Mouse (Mus musculus): Measurements from ENCODE around the gene Pcp4. TPM values are rescaled to one million over a fixed set of nuclear protein-coding genes. Genes with fewer than 3 reads are reported as not detected.
A peak's percentile ranks its signal among the peaks of the same experiment; 100 is the strongest.

Gene Pcp4
- polyA plus RNA-seq, 1 experiment from 2014 or later = 177 TPM

GRCm38 (mm10) chr16:96491530-96491929, 24.1 kb downstream of the Pcp4 start:
- no peaks in the 10 kb centered on the region for H3K9me3 ChIP-seq

GRCm38 (mm10) chr16:96494079-96494478, 26.7 kb downstream of the Pcp4 start:
- Histone ChIP-seq H3K4me2 (replicated peaks) (no peak overlapping the region), H3K4me1 (replicated peaks) (peaks cover 26% of the 10 kb centered on the region), H3K36me3 (no peaks in the 10 kb centered on the region), H3K4me3 (replicated peaks) (no peak overlapping the region), H3K9ac (replicated peaks) (no peak overlapping the region), H3K27ac (no peak overlapping the region), H3K9me3 (no peaks in the 10 kb centered on the region), H3K27me3 (no peaks in the 10 kb centered on the region)
- 81% methylated on average over 6 of the region's 6 CpGs for WGBS
- no peak for ATAC-seq

More at GRCm38 (mm10) chr16:96491530-96491929, 24.1 kb downstream of the Pcp4 start:
- peak; percentile 82 for ATAC-seq
- H3K4me3 ChIP-seq (replicated peaks) = no peak overlapping the region
- H3K36me3 ChIP-seq = no peaks in the 10 kb centered on the region
- WGBS = 47% methylated on average over 3 of the region's 3 CpGs
- H3K4me1 ChIP-seq (replicated peaks) = peaks cover 29% of the 10 kb centered on the region
- H3K27ac ChIP-seq = peak overlapping the region; percentile 56
- no peak overlapping the region for H3K4me2 ChIP-seq (replicated peaks)
- no peaks in the 10 kb centered on the region for H3K27me3 ChIP-seq
- H3K9ac ChIP-seq (replicated peaks) = no peak overlapping the region

- H3K4me1 ChIP-seq (replicated peaks) = peaks cover 23% of the 10 kb centered on the region; the same call in 1 of the 2 replicates
- peak; percentile 67; the same call in 1 of the 2 replicates for ATAC-seq
- H3K36me3 ChIP-seq = no peaks in the 10 kb centered on the region
- no peak overlapping the region for H3K9ac ChIP-seq (replicated peaks)
- H3K9me3 ChIP-seq = no peaks in the 10 kb centered on the region
- H3K27me3 ChIP-seq = no peaks in the 10 kb centered on the region
- H3K4me2 ChIP-seq (replicated peaks) = no peak overlapping the region
- 0 out of 2 replicates have a peak overlapping the region, but pooled peaks have one; percentile 11 for H3K27ac ChIP-seq
- no peak overlapping the region for H3K4me3 ChIP-seq (replicated peaks)
- WGBS = 71% methylated on average over 7 of the region's 7 CpGs
Measured at GRCm38 (mm10) chr16:96498951-96499350, 31.5 kb downstream of the Pcp4 start.

GRCm38 (mm10) chr16:96501241-96501640, 33.8 kb downstream of the Pcp4 start:
- Histone ChIP-seq H3K9ac (replicated peaks) (no peak overlapping the region), H3K27ac (no peak overlapping the region), H3K4me3 (replicated peaks) (no peak overlapping the region), H3K4me2 (replicated peaks) (no peak overlapping the region), H3K27me3 (no peaks in the 10 kb centered on the region), H3K9me3 (no peaks in the 10 kb centered on the region), H3K36me3 (no peaks in the 10 kb centered on the region), H3K4me1 (replicated peaks) (peaks cover 22% of the 10 kb centered on the region; the same call in 1 of the 2 replicates)
- WGBS = 78% methylated on average over 6 of the region's 6 CpGs
- ATAC-seq = no peak

- no peaks in the 10 kb centered on the region for H3K27me3 ChIP-seq
- no peak overlapping the region for H3K4me2 ChIP-seq (replicated peaks)
- no peaks in the 10 kb centered on the region for H3K36me3 ChIP-seq
- H3K9me3 ChIP-seq = no peaks in the 10 kb centered on the region
- no peak for ATAC-seq
- no peak overlapping the region for H3K9ac ChIP-seq (replicated peaks)
- H3K4me3 ChIP-seq (replicated peaks) = no peak overlapping the region
- H3K27ac ChIP-seq = no peak overlapping the region
- 69% methylated on average over 3 of the region's 3 CpGs for WGBS
- H3K4me1 ChIP-seq (replicated peaks) = peaks cover 23% of the 10 kb centered on the region; the same call in 1 of the 2 replicates
Measured at GRCm38 (mm10) chr16:96502586-96502985, 35.2 kb downstream of the Pcp4 start.

GRCm38 (mm10) chr16:96514466-96514865, 47.1 kb downstream of the Pcp4 start:
- Histone ChIP-seq H3K36me3 (no peaks in the 10 kb centered on the region), H3K27ac (no peak overlapping the region), H3K9ac (replicated peaks) (no peak overlapping the region), H3K4me2 (replicated peaks) (no peak overlapping the region), H3K27me3 (no peaks in the 10 kb centered on the region), H3K4me1 (replicated peaks) (peaks cover 16% of the 10 kb centered on the region), H3K9me3 (no peaks in the 10 kb centered on the region), H3K4me3 (replicated peaks) (no peak overlapping the region)
- ATAC-seq = no peak
- WGBS = 73% methylated on average over 3 of the region's 3 CpGs

- no peaks in the 10 kb centered on the region for H3K36me3 ChIP-seq
- no peak overlapping the region for H3K4me3 ChIP-seq (replicated peaks)
- H3K4me1 ChIP-seq (replicated peaks) = peaks cover 10% of the 10 kb centered on the region
- WGBS = 92% methylated on average over 3 of the region's 3 CpGs
- no peaks in the 10 kb centered on the region for H3K9me3 ChIP-seq
- no peak overlapping the region for H3K4me2 ChIP-seq (replicated peaks)
- ATAC-seq = no peak
- no peaks in the 10 kb centered on the region for H3K27me3 ChIP-seq
- no peak overlapping the region for H3K27ac ChIP-seq
- H3K9ac ChIP-seq (replicated peaks) = no peak overlapping the region
Measured at GRCm38 (mm10) chr16:96527476-96527875, 60.1 kb downstream of the Pcp4 start.

GRCm38 (mm10) chr16:96528471-96528870, 61.1 kb downstream of the Pcp4 start:
- WGBS = 92% methylated on average over 4 of the region's 4 CpGs

GRCm38 (mm10) chr16:96529896-96530568, 62.6 kb downstream of the Pcp4 start:
- peak; percentile 77 for ATAC-seq
- 66% methylated on average over 9 of the region's 9 CpGs for WGBS
- Histone ChIP-seq H3K27me3 (no peaks in the 10 kb centered on the region), H3K4me2 (replicated peaks) (no peak overlapping the region), H3K27ac (peak overlapping the region; percentile 65), H3K9me3 (no peaks in the 10 kb centered on the region), H3K36me3 (no peaks in the 10 kb centered on the region), H3K4me3 (replicated peaks) (no peak overlapping the region), H3K4me1 (replicated peaks) (peaks cover 10% of the 10 kb centered on the region), H3K9ac (replicated peaks) (no peak overlapping the region)

More at GRCm38 (mm10) chr16:96528471-96528870, 61.1 kb downstream of the Pcp4 start:
- Histone ChIP-seq H3K9ac (replicated peaks) (no peak overlapping the region), H3K27ac (no peak overlapping the region), H3K4me1 (replicated peaks) (peaks cover 10% of the 10 kb centered on the region), H3K4me3 (replicated peaks) (no peak overlapping the region), H3K4me2 (replicated peaks) (no peak overlapping the region), H3K9me3 (no peaks in the 10 kb centered on the region), H3K36me3 (no peaks in the 10 kb centered on the region), H3K27me3 (no peaks in the 10 kb centered on the region)
- no peak for ATAC-seq

- Histone ChIP-seq H3K4me3 (replicated peaks) (no peak overlapping the region), H3K36me3 (no peaks in the 10 kb centered on the region), H3K27me3 (no peaks in the 10 kb centered on the region), H3K27ac (peak overlapping the region; percentile 65; the same call in 1 of the 2 replicates), H3K4me1 (replicated peaks) (peaks cover 10% of the 10 kb centered on the region), H3K4me2 (replicated peaks) (no peak overlapping the region), H3K9me3 (no peaks in the 10 kb centered on the region), H3K9ac (replicated peaks) (no peak overlapping the region)
- ATAC-seq = peak; percentile 59
- 44% methylated on average over 3 of the region's 3 CpGs for WGBS
Measured at GRCm38 (mm10) chr16:96530569-96530898, 63.1 kb downstream of the Pcp4 start.

- ATAC-seq = no peak
- H3K27me3 ChIP-seq = no peaks in the 10 kb centered on the region
- H3K4me2 ChIP-seq (replicated peaks) = no peak overlapping the region
- H3K4me3 ChIP-seq (replicated peaks) = no peak overlapping the region
- no peak overlapping the region for H3K9ac ChIP-seq (replicated peaks)
- H3K4me1 ChIP-seq (replicated peaks) = peaks cover 10% of the 10 kb centered on the region
- H3K9me3 ChIP-seq = no peaks in the 10 kb centered on the region
- 72% methylated on average over 4 of the region's 4 CpGs for WGBS
- no peaks in the 10 kb centered on the region for H3K36me3 ChIP-seq
- no peak overlapping the region for H3K27ac ChIP-seq
Measured at GRCm38 (mm10) chr16:96531029-96531428, 63.6 kb downstream of the Pcp4 start.

- peak; percentile 49; the same call in 1 of the 2 replicates for ATAC-seq
- Histone ChIP-seq H3K9me3 (no peaks in the 10 kb centered on the region), H3K4me2 (replicated peaks) (no peak overlapping the region), H3K27me3 (no peaks in the 10 kb centered on the region), H3K9ac (replicated peaks) (no peak overlapping the region), H3K27ac (peak overlapping the region; percentile 52; the same call in 1 of the 2 replicates), H3K36me3 (no peaks in the 10 kb centered on the region), H3K4me1 (replicated peaks) (peaks cover 10% of the 10 kb centered on the region), H3K4me3 (replicated peaks) (no peak overlapping the region)
- 68% methylated on average over 8 of the region's 8 CpGs for WGBS
Measured at GRCm38 (mm10) chr16:96533710-96534109, 66.3 kb downstream of the Pcp4 start.

GRCm38 (mm10) chr16:96535271-96535670, 67.9 kb downstream of the Pcp4 start:
- Histone ChIP-seq H3K4me3 (replicated peaks) (no peak overlapping the region), H3K27me3 (no peaks in the 10 kb centered on the region), H3K9ac (replicated peaks) (no peak overlapping the region), H3K9me3 (no peaks in the 10 kb centered on the region), H3K4me1 (replicated peaks) (0 out of 2 replicates have a peak, but pooled peaks cover 3% of the 10 kb centered on the region), H3K4me2 (replicated peaks) (no peak overlapping the region), H3K36me3 (no peaks in the 10 kb centered on the region), H3K27ac (no peak overlapping the region)
- no peak for ATAC-seq
- 91% methylated on average over 4 of the region's 4 CpGs for WGBS

Measured in midbrain, embryonic 13.5 days (tissue).